Mouse (Mus musculus): ENCODE measurements at regions not wholly inside any gene's neighbourhood (a gene's known extent, or its start where the extent isn't known, plus 50 kb on each side); places are given as distances from the start of the nearest gene placed in this dataset.
A peak's percentile ranks its signal among the peaks of the same experiment; 100 is the strongest.

- no peak overlapping the region for H3K27ac ChIP-seq (ENCODE audit: poor library complexity, severe bottlenecking)
- no peak overlapping the region for H3K9ac ChIP-seq
- H3K27me3 ChIP-seq (replicated peaks) = peaks cover 45% of the 10 kb centered on the region
- H3K4me1 ChIP-seq (replicated peaks) = peaks cover 21% of the 10 kb centered on the region
- H3K36me3 ChIP-seq = no peaks in the 10 kb centered on the region
- 44% methylated on average over 5 of the region's 5 CpGs for WGBS
- H3K4me3 ChIP-seq = no peak overlapping the region
- H3K4me2 ChIP-seq = no peak overlapping the region
- no peak for ATAC-seq (ENCODE audit: insufficient number of reproducible peaks, low FRiP score)
- no peaks in the 10 kb centered on the region for H3K9me3 ChIP-seq (replicated peaks)
Measured at GRCm38 (mm10) chrX:99415701-99416100, 55.4 kb downstream of the Pja1 start.

- Histone ChIP-seq H3K4me2 (no peak overlapping the region), H3K4me1 (replicated peaks) (peaks cover 30% of the 10 kb centered on the region), H3K27me3 (replicated peaks) (peaks cover 37% of the 10 kb centered on the region), H3K4me3 (no peak overlapping the region), H3K27ac (ENCODE audit: poor library complexity, severe bottlenecking) (no peak overlapping the region), H3K9me3 (replicated peaks) (no peaks in the 10 kb centered on the region), H3K9ac (no peak overlapping the region), H3K36me3 (no peaks in the 10 kb centered on the region)
- 57% methylated on average over 3 of the region's 3 CpGs for WGBS
- ATAC-seq (ENCODE audit: insufficient number of reproducible peaks, low FRiP score) = no peak
Measured at GRCm38 (mm10) chrX:99410942-99411341, 60.1 kb downstream of the Pja1 start.

GRCm38 (mm10) chrX:99409858-99410257, 61.2 kb downstream of the Pja1 start:
- ATAC-seq (ENCODE audit: insufficient number of reproducible peaks, low FRiP score) = no peak
- H3K27me3 ChIP-seq (replicated peaks) = peaks cover 37% of the 10 kb centered on the region

GRCm38 (mm10) chrX:99409331-99409730, 61.7 kb downstream of the Pja1 start:
- H3K4me2 ChIP-seq = no peak overlapping the region
- H3K27me3 ChIP-seq (replicated peaks) = peaks cover 35% of the 10 kb centered on the region
- H3K27ac ChIP-seq (ENCODE audit: poor library complexity, severe bottlenecking) = no peak overlapping the region
- no peak overlapping the region for H3K9ac ChIP-seq
- ATAC-seq (ENCODE audit: insufficient number of reproducible peaks, low FRiP score) = no peak
- no peak overlapping the region for H3K4me3 ChIP-seq
- 60% methylated on average over 5 of the region's 5 CpGs for WGBS
- H3K9me3 ChIP-seq (replicated peaks) = no peaks in the 10 kb centered on the region
- H3K36me3 ChIP-seq = no peaks in the 10 kb centered on the region
- H3K4me1 ChIP-seq (replicated peaks) = peaks cover 25% of the 10 kb centered on the region

More at GRCm38 (mm10) chrX:99409858-99410257, 61.2 kb downstream of the Pja1 start:
- Histone ChIP-seq H3K9ac (no peak overlapping the region), H3K4me1 (replicated peaks) (peaks cover 25% of the 10 kb centered on the region), H3K4me2 (no peak overlapping the region), H3K4me3 (no peak overlapping the region), H3K27ac (ENCODE audit: poor library complexity, severe bottlenecking) (no peak overlapping the region), H3K36me3 (no peaks in the 10 kb centered on the region), H3K9me3 (replicated peaks) (no peaks in the 10 kb centered on the region)
- WGBS = 52% methylated on average over 10 of the region's 10 CpGs

- no peaks in the 10 kb centered on the region for H3K9me3 ChIP-seq (replicated peaks)
- H3K27ac ChIP-seq (ENCODE audit: poor library complexity, severe bottlenecking) = no peak overlapping the region
- 34% methylated on average over 6 of the region's 6 CpGs for WGBS
- no peak overlapping the region for H3K9ac ChIP-seq
- H3K4me2 ChIP-seq = no peak overlapping the region
- no peak overlapping the region for H3K4me3 ChIP-seq
- no peaks in the 10 kb centered on the region for H3K36me3 ChIP-seq
- peaks cover 35% of the 10 kb centered on the region for H3K27me3 ChIP-seq (replicated peaks)
- peaks cover 30% of the 10 kb centered on the region for H3K4me1 ChIP-seq (replicated peaks)
- no peak for ATAC-seq (ENCODE audit: insufficient number of reproducible peaks, low FRiP score)
Measured at GRCm38 (mm10) chrX:99408804-99409203, 62.3 kb downstream of the Pja1 start.

- peaks cover 42% of the 10 kb centered on the region for H3K27me3 ChIP-seq (replicated peaks)
- H3K4me2 ChIP-seq = no peak overlapping the region
- H3K36me3 ChIP-seq = no peaks in the 10 kb centered on the region
- H3K4me3 ChIP-seq = no peak overlapping the region
- WGBS = 39% methylated on average over 8 of the region's 8 CpGs
- no peaks in the 10 kb centered on the region for H3K9me3 ChIP-seq (replicated peaks)
- no peak overlapping the region for H3K9ac ChIP-seq
- H3K27ac ChIP-seq (ENCODE audit: poor library complexity, severe bottlenecking) = no peak overlapping the region
- H3K4me1 ChIP-seq (replicated peaks) = peaks cover 36% of the 10 kb centered on the region
- no peak for ATAC-seq (ENCODE audit: insufficient number of reproducible peaks, low FRiP score)
Measured at GRCm38 (mm10) chrX:99405843-99406242, 65.2 kb downstream of the Pja1 start.

- no peak overlapping the region for H3K4me3 ChIP-seq
- H3K4me2 ChIP-seq = no peak overlapping the region
- H3K9ac ChIP-seq = no peak overlapping the region
- no peaks in the 10 kb centered on the region for H3K9me3 ChIP-seq (replicated peaks)
- ATAC-seq (ENCODE audit: insufficient number of reproducible peaks, low FRiP score) = no peak
- no peaks in the 10 kb centered on the region for H3K36me3 ChIP-seq
- peaks cover 44% of the 10 kb centered on the region for H3K27me3 ChIP-seq (replicated peaks)
- 52% methylated on average over 6 of the region's 6 CpGs for whole genome bisulfite sequencing
- peaks cover 17% of the 10 kb centered on the region for H3K4me1 ChIP-seq (replicated peaks)
- no peak overlapping the region for H3K27ac ChIP-seq (ENCODE audit: poor library complexity, severe bottlenecking)
Measured at GRCm38 (mm10) chrX:99403521-99404149, 67.4 kb downstream of the Pja1 start.

- Histone ChIP-seq H3K9me3 (replicated peaks) (no peaks in the 10 kb centered on the region), H3K4me3 (no peak overlapping the region), H3K4me1 (replicated peaks) (peaks cover 15% of the 10 kb centered on the region), H3K27ac (ENCODE audit: poor library complexity, severe bottlenecking) (no peak overlapping the region), H3K27me3 (replicated peaks) (peaks cover 49% of the 10 kb centered on the region), H3K4me2 (no peak overlapping the region), H3K36me3 (no peaks in the 10 kb centered on the region), H3K9ac (no peak overlapping the region)
- 55% methylated on average over 9 of the region's 9 CpGs for WGBS
- ATAC-seq (ENCODE audit: insufficient number of reproducible peaks, low FRiP score) = no peak
Measured at GRCm38 (mm10) chrX:99402841-99403520, 68.1 kb downstream of the Pja1 start.

GRCm38 (mm10) chrX:99397344-99397743, 73.7 kb downstream of the Pja1 start:
- Histone ChIP-seq H3K27ac (ENCODE audit: poor library complexity, severe bottlenecking) (peak overlapping the region; percentile 21; the same call in 1 of the 2 replicates), H3K9me3 (replicated peaks) (no peaks in the 10 kb centered on the region), H3K4me2 (no peak overlapping the region), H3K4me1 (replicated peaks) (peaks cover 13% of the 10 kb centered on the region), H3K9ac (no peak overlapping the region), H3K4me3 (no peak overlapping the region), H3K36me3 (no peaks in the 10 kb centered on the region), H3K27me3 (replicated peaks) (peaks cover 48% of the 10 kb centered on the region)
- no peak for ATAC-seq (ENCODE audit: insufficient number of reproducible peaks, low FRiP score)
- 30% methylated on average over 8 of the region's 8 CpGs for WGBS

GRCm38 (mm10) chrX:99396180-99396579, 74.9 kb downstream of the Pja1 start:
- ATAC-seq (ENCODE audit: insufficient number of reproducible peaks, low FRiP score) = no peak
- Histone ChIP-seq H3K9me3 (replicated peaks) (no peaks in the 10 kb centered on the region), H3K4me1 (replicated peaks) (peaks cover 8% of the 10 kb centered on the region), H3K27me3 (replicated peaks) (peaks cover 47% of the 10 kb centered on the region), H3K27ac (ENCODE audit: poor library complexity, severe bottlenecking) (no peak overlapping the region), H3K4me3 (no peak overlapping the region), H3K4me2 (no peak overlapping the region), H3K36me3 (no peaks in the 10 kb centered on the region), H3K9ac (no peak overlapping the region)
- WGBS = 70% methylated on average over 6 of the region's 6 CpGs

- Histone ChIP-seq H3K4me3 (no peak overlapping the region), H3K4me1 (replicated peaks) (peaks cover 8% of the 10 kb centered on the region), H3K27ac (ENCODE audit: poor library complexity, severe bottlenecking) (no peak overlapping the region), H3K36me3 (no peaks in the 10 kb centered on the region), H3K9ac (no peak overlapping the region), H3K4me2 (no peak overlapping the region), H3K27me3 (replicated peaks) (peaks cover 54% of the 10 kb centered on the region), H3K9me3 (replicated peaks) (no peaks in the 10 kb centered on the region)
- WGBS = 68% methylated on average over 3 of the region's 3 CpGs
- no peak for ATAC-seq (ENCODE audit: insufficient number of reproducible peaks, low FRiP score)
Measured at GRCm38 (mm10) chrX:99395067-99395466, 76.0 kb downstream of the Pja1 start.

Data from heart, embryonic 12.5 days (tissue).